Comparison of ENCODE assay signal across 8 mouse cellular contexts in the genomic region with DNA sequence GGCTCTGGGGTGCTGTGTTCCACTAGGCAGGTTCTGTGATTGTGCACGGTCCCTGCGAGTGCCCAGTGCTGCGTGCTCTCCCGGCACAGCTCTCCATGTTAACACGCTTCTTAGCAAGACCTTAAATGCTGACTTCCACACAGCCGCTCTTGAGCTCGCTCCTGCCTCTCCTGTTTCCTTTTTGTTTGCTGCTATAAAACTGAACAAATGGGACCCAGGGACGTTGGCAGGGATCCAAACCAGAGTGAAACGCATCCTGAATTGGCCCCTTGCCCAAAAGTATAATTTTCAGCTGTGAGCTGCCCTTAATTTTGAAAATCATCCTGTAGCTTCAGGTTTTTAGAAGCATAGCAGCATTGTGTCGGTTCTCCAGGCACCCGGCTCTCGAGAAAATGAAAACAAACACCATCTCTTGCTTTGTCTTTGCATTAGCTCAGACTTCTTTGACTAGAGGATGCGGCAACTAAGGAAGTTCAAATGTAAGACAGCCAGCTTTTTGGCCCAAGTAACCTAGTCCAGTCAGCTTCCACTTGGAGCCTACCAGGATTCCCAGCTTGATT.
A peak's percentile ranks its signal among the peaks of the same experiment; 100 is the strongest.
DNase-seq lines count a peak whose midpoint lies in the region; ATAC-seq and TF ChIP-seq lines count a peak whose summit lies in the region.

No protein-coding gene starts in this region.

- peak; percentile 81 for ATAC-seq in embryonic facial prominence, embryonic 13.5 days (ENCODE audit: insufficient number of reproducible peaks, insufficient read depth, low FRiP score, low TSS enrichment, low read depth)
- ATAC-seq in heart, embryonic 12.5 days (ENCODE audit: insufficient number of reproducible peaks, low FRiP score), result no peak
- ATAC-seq in limb, embryonic 15.5 days (ENCODE audit: insufficient number of reproducible peaks, low FRiP score, low TSS enrichment, low read depth), result no peak
- no peak for ATAC-seq in stomach, postnatal 0 days (ENCODE audit: low FRiP score, low TSS enrichment)

- peak overlapping the region; percentile 51; the same call in 1 of the 2 replicates for H3K9ac ChIP-seq in embryonic facial prominence, embryonic 13.5 days
- H3K9ac ChIP-seq in heart, embryonic 12.5 days, result no peak overlapping the region
- no peak overlapping the region for H3K9ac ChIP-seq in limb, embryonic 15.5 days
- no peak overlapping the region for H3K9ac ChIP-seq in stomach, postnatal 0 days (ENCODE audit: low read length)

- no peak for TF ChIP-seq CTCF in testis, adult 2 months (IDR thresholded peaks at IDR 0.05; ENCODE audit: control insufficient read depth, insufficient read depth, insufficient replicate concordance, low read depth, low read length)
- TF ChIP-seq CTCF in stomach, postnatal 0 days (IDR thresholded peaks at IDR 0.05; ENCODE audit: low read depth), result no peak

- peak overlapping the region; percentile 20 for H3K4me3 ChIP-seq in testis, adult 2 months (ENCODE audit: control insufficient read depth, low read depth, low read length)
- peak overlapping the region; percentile 29 for H3K4me3 ChIP-seq in embryonic facial prominence, embryonic 13.5 days
- H3K4me3 ChIP-seq in heart, embryonic 12.5 days, result no peak overlapping the region
- H3K4me3 ChIP-seq in limb, embryonic 15.5 days, result peak overlapping the region; percentile 27
- H3K4me3 ChIP-seq in stomach, postnatal 0 days (ENCODE audit: low read depth, low read length), result peak overlapping the region; percentile 22

- H3K27me3 ChIP-seq in testis, adult 2 months (ENCODE audit: control insufficient read depth, insufficient read depth, low read length), result no peaks in the 10 kb centered on the region
- peaks cover 4% of the 10 kb centered on the region; the same call in 1 of the 2 replicates for H3K27me3 ChIP-seq in embryonic facial prominence, embryonic 13.5 days
- no peaks in the 10 kb centered on the region for H3K27me3 ChIP-seq in heart, embryonic 12.5 days (replicated peaks)
- H3K27me3 ChIP-seq in limb, embryonic 15.5 days, result no peaks in the 10 kb centered on the region
- no peaks in the 10 kb centered on the region for H3K27me3 ChIP-seq in stomach, postnatal 0 days (ENCODE audit: control insufficient read depth, insufficient read depth, low read length)

- WGBS in embryonic facial prominence, embryonic 13.5 days, result 9% methylated on average over 13 of the region's 13 CpGs
- WGBS in heart, embryonic 12.5 days, result 58% methylated on average over 13 of the region's 13 CpGs
- WGBS in limb, embryonic 15.5 days, result 9% methylated on average over 13 of the region's 13 CpGs
- 21% methylated on average over 13 of the region's 13 CpGs for WGBS in stomach, postnatal 0 days

- no peak for TF ChIP-seq POLR2A in testis, adult 2 months (IDR thresholded peaks at IDR 0.05; ENCODE audit: control insufficient read depth, low read depth, low read length)

- no peak for TF ChIP-seq EP300 in stomach, postnatal 0 days (optimal IDR thresholded peaks at IDR 0.05)

- DNase-seq in testis, postnatal 14 days (ENCODE audit: low spot score), result no peak
- DNase-seq in kidney, postnatal 10 days, result peak; percentile 53
- peak; percentile 19 for DNase-seq in stomach, postnatal 0 days (ENCODE audit: low spot score)
- DNase-seq in urinary bladder, postnatal 10 days (ENCODE audit: low spot score), result no peak

- H3K36me3 ChIP-seq in testis, adult 2 months (ENCODE audit: control insufficient read depth, insufficient read depth, low read length), result no peaks in the 10 kb centered on the region
- H3K36me3 ChIP-seq in embryonic facial prominence, embryonic 13.5 days, result no peaks in the 10 kb centered on the region
- no peaks in the 10 kb centered on the region for H3K36me3 ChIP-seq in heart, embryonic 12.5 days
- H3K36me3 ChIP-seq in limb, embryonic 15.5 days, result no peaks in the 10 kb centered on the region
- no peaks in the 10 kb centered on the region for H3K36me3 ChIP-seq in stomach, postnatal 0 days (ENCODE audit: control insufficient read depth, insufficient read depth, low read length)

- H3K4me2 ChIP-seq in embryonic facial prominence, embryonic 13.5 days, result peak overlapping the region; percentile 54
- H3K4me2 ChIP-seq in heart, embryonic 12.5 days, result peak overlapping the region; percentile 42
- peak overlapping the region; percentile 46 for H3K4me2 ChIP-seq in limb, embryonic 15.5 days
- H3K4me2 ChIP-seq in stomach, postnatal 0 days (replicated peaks; ENCODE audit: low read depth), result peak overlapping the region; percentile 47

- no peaks in the 10 kb centered on the region for H3K9me3 ChIP-seq in embryonic facial prominence, embryonic 13.5 days
- no peaks in the 10 kb centered on the region for H3K9me3 ChIP-seq in heart, embryonic 12.5 days (replicated peaks)
- H3K9me3 ChIP-seq in limb, embryonic 15.5 days, result no peaks in the 10 kb centered on the region
- H3K9me3 ChIP-seq in stomach, postnatal 0 days (ENCODE audit: control insufficient read depth, low read length), result no peaks in the 10 kb centered on the region

- H3K4me1 ChIP-seq in testis, adult 2 months (ENCODE audit: control insufficient read depth, insufficient read depth, low read length), result no peaks in the 10 kb centered on the region; the same call in 1 of the 2 replicates
- H3K4me1 ChIP-seq in embryonic facial prominence, embryonic 13.5 days, result 0 out of 2 replicates have a peak, but pooled peaks cover 3% of the 10 kb centered on the region
- H3K4me1 ChIP-seq in heart, embryonic 12.5 days (replicated peaks), result no peaks in the 10 kb centered on the region
- peaks cover 7% of the 10 kb centered on the region; the same call in 1 of the 2 replicates for H3K4me1 ChIP-seq in limb, embryonic 15.5 days
- no peaks in the 10 kb centered on the region for H3K4me1 ChIP-seq in stomach, postnatal 0 days (replicated peaks; ENCODE audit: control insufficient read depth, insufficient read depth)

- H3K27ac ChIP-seq in testis, adult 2 months (ENCODE audit: control insufficient read depth, insufficient read depth, low read depth, low read length), result no peak overlapping the region
- peak overlapping the region; percentile 83 for H3K27ac ChIP-seq in embryonic facial prominence, embryonic 13.5 days
- no peak overlapping the region for H3K27ac ChIP-seq in heart, embryonic 12.5 days (ENCODE audit: poor library complexity, severe bottlenecking)
- H3K27ac ChIP-seq in limb, embryonic 15.5 days, result peak overlapping the region; percentile 61
- no peak overlapping the region for H3K27ac ChIP-seq in stomach, postnatal 0 days (replicated peaks)

Comparison
In these comparisons a context has a peak if more than half of its experiments do, and no peak if none do; other contexts are left out.
1. H3K27ac ChIP-seq: peak in embryonic facial prominence, embryonic 13.5 days (single experiment) and limb, embryonic 15.5 days (single experiment); none in testis, adult 2 months (single experiment), heart, embryonic 12.5 days (single experiment) and stomach, postnatal 0 days (single experiment).
2. DNase-seq: peak in kidney, postnatal 10 days (single experiment) and stomach, postnatal 0 days (single experiment); none in testis, postnatal 14 days (single experiment) and urinary bladder, postnatal 10 days (single experiment).
3. Peak in every context shown above with its lines, with median percentiles within 50 percentile points of each other: H3K4me2 ChIP-seq.